Mouse (Mus musculus): ENCODE results near the gene Atp8b4. TPM values are rescaled to one million over a fixed set of nuclear protein-coding genes. Genes with fewer than 3 reads are reported as not detected.

Gene Atp8b4
- polyA plus RNA-seq, 1 experiment from 2014 or later = 1.3 TPM

DNA sequence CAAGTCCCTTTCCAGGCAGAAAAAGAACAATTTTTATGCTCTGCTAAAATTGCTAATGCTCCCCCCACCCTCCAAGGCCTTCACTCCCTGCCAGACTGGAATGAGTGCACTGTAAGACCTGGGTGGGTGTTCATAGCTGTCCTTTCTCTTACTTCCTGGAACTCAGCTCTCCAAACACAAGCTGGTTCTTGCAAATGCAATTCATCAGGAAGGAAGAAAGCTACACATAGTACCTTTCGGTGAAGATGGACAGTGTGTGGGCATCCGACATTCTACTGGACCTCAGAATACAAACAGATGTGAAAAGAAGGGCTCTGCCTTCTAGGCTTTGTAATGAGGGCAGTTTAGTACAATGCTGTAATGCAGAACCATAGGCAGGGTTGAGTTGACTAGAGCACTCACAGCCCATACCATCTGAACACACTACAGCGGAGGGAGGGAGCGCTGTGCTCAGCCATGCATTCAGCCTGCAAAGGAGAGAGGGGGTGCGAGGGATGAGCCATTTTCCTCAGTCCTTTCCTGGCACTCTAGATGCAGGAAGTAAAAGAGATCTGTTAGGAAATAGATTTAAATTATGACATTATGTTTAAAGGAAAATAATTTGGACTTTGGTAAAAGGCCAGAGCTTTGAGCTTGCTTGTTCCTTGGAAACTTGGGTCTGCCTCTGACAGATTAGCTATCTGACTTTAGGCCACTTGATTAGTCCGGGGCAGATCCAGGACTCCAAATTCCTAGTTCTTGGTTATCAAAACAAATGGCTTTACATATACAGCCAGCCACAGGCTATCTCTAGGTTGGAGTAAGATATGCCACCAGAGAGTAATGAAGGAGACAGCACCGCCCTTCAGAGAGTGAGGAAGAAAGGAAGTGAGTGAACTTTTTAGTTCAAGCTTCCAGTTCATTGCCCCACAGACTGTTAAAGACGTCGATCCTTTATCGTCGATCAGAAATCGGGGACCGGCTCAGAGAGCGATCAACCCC lies 136.4 kb downstream of the Atp8b4 start:
- H3K4me3 ChIP-seq = no peak overlapping the region
- H3K27ac ChIP-seq (replicated peaks) = no peak overlapping the region
- H3K9me3 ChIP-seq = no peaks in the 10 kb centered on the region
- no peak for DNase-seq (ENCODE audit: low spot score)
- no peaks in the 10 kb centered on the region for H3K36me3 ChIP-seq (replicated peaks)
- peaks cover 14% of the 10 kb centered on the region for H3K4me1 ChIP-seq
- WGBS = 85% methylated on average over 14 of the region's 14 CpGs
- H3K27me3 ChIP-seq (replicated peaks; ENCODE audit: low read depth, poor library complexity, severe bottlenecking) = no peaks in the 10 kb centered on the region

- DNase-seq (ENCODE audit: low spot score) = peak; percentile 81
- Histone ChIP-seq H3K27me3 (replicated peaks; ENCODE audit: low read depth, poor library complexity, severe bottlenecking) (no peaks in the 10 kb centered on the region), H3K27ac (replicated peaks) (no peak overlapping the region), H3K9me3 (no peaks in the 10 kb centered on the region), H3K36me3 (replicated peaks) (no peaks in the 10 kb centered on the region), H3K4me3 (no peak overlapping the region), H3K4me1 (peaks cover 14% of the 10 kb centered on the region)
- WGBS = 53% methylated on average over 7 of the region's 7 CpGs
Measured at GRCm38 (mm10) chr2:126363050-126363744, 137.3 kb downstream of the Atp8b4 start.

- peak overlapping the region; percentile 63; the same call in 1 of the 2 replicates for H3K27ac ChIP-seq (replicated peaks)
- no peaks in the 10 kb centered on the region for H3K36me3 ChIP-seq (replicated peaks)
- H3K27me3 ChIP-seq (replicated peaks; ENCODE audit: low read depth, poor library complexity, severe bottlenecking) = no peaks in the 10 kb centered on the region
- DNase-seq (ENCODE audit: low spot score) = no peak
- H3K4me1 ChIP-seq = peaks cover 14% of the 10 kb centered on the region
- no peaks in the 10 kb centered on the region for H3K9me3 ChIP-seq
- WGBS = 59% methylated on average over 21 of the region's 21 CpGs
- no peak overlapping the region for H3K4me3 ChIP-seq
Measured at GRCm38 (mm10) chr2:126361131-126361810, 139.2 kb downstream of the Atp8b4 start.

DNA sequence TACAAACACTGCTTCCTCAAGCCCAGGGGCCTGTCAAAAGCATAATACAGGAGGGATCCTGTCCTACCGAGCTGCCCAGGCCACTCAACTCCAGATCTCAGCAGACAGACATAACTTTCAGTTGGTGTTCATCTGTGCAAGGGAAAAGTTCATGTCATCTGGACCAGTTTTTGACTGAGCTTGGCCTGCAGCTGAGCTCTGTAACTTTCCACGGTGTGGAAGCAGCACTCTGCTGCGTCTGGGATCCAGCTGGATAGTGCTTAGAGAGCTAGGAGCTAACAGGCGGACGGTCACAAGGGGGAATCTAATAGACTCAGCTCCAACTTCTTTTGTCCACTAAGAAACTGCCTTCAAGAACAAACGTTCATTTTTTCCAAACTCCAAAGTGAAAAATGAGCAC lies 139.8 kb downstream of the Atp8b4 start:
- no peaks in the 10 kb centered on the region for H3K27me3 ChIP-seq (replicated peaks; ENCODE audit: low read depth, poor library complexity, severe bottlenecking)
- 54% methylated on average over 6 of the region's 6 CpGs for WGBS
- H3K36me3 ChIP-seq (replicated peaks) = no peaks in the 10 kb centered on the region
- peak; percentile 25 for DNase-seq (ENCODE audit: low spot score)
- H3K4me1 ChIP-seq = peaks cover 14% of the 10 kb centered on the region
- no peaks in the 10 kb centered on the region for H3K9me3 ChIP-seq
- no peak overlapping the region for H3K4me3 ChIP-seq
- peak overlapping the region; percentile 63 for H3K27ac ChIP-seq (replicated peaks)

DNA sequence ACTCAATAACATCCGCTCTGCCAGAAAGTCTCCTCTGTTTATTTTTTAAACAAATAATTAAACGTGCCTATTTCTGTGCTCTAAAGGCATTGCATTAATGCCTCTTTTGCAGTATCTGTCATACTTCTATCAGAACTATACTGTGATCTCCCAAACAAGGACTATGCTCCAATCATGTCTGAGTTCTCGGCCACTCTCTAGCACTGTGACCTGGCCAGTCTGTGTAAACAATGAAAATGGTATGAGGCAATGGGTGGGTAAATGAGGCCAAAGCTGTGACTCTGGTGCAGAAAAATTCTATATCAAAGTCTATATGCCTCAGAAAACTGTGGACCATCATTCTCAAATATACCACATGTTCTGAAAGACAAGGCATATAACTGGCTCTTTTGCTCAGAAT lies 140.5 kb downstream of the Atp8b4 start:
- DNase-seq (ENCODE audit: low spot score) = no peak
- Histone ChIP-seq H3K9me3 (no peaks in the 10 kb centered on the region), H3K36me3 (replicated peaks) (no peaks in the 10 kb centered on the region), H3K4me3 (no peak overlapping the region), H3K4me1 (peaks cover 14% of the 10 kb centered on the region), H3K27ac (replicated peaks) (no peak overlapping the region), H3K27me3 (replicated peaks; ENCODE audit: low read depth, poor library complexity, severe bottlenecking) (no peaks in the 10 kb centered on the region)
- WGBS = 84% methylated on average over 3 of the region's 3 CpGs

GRCm38 (mm10) chr2:126359278-126359677 lies 141.2 kb downstream of the Atp8b4 start:
- no peak for DNase-seq (ENCODE audit: low spot score)
- H3K27me3 ChIP-seq (replicated peaks; ENCODE audit: low read depth, poor library complexity, severe bottlenecking) = no peaks in the 10 kb centered on the region
- H3K9me3 ChIP-seq = no peaks in the 10 kb centered on the region
- H3K4me1 ChIP-seq = peaks cover 14% of the 10 kb centered on the region
- WGBS = 88% methylated on average over 1 of the region's 1 CpGs
- H3K27ac ChIP-seq (replicated peaks) = no peak overlapping the region
- no peak overlapping the region for H3K4me3 ChIP-seq
- no peaks in the 10 kb centered on the region for H3K36me3 ChIP-seq (replicated peaks)

DNA sequence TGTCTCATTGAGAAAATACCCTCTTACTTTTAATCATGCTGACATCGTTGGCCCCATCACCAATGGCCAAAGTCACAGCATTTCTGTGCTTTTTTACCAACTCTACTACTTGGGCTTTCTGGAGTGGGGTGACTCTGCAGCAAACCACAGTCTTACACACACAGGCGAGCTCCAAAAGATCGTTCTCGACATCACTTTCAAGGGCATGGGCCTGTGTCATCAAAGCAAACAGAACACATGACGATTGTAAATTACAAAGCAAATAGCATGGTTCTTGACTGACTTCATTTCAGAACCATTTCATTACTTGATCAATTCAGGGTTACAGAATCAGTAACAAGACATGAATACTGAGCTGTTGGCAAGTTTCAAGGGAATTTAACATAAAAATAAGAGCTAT lies 141.7 kb downstream of the Atp8b4 start:
- WGBS = 91% methylated on average over 5 of the region's 5 CpGs
- H3K4me3 ChIP-seq = no peak overlapping the region
- no peaks in the 10 kb centered on the region for H3K27me3 ChIP-seq (replicated peaks; ENCODE audit: low read depth, poor library complexity, severe bottlenecking)
- no peak for DNase-seq (ENCODE audit: low spot score)
- peaks cover 14% of the 10 kb centered on the region for H3K4me1 ChIP-seq
- no peak overlapping the region for H3K27ac ChIP-seq (replicated peaks)
- no peaks in the 10 kb centered on the region for H3K36me3 ChIP-seq (replicated peaks)
- no peaks in the 10 kb centered on the region for H3K9me3 ChIP-seq

DNA sequence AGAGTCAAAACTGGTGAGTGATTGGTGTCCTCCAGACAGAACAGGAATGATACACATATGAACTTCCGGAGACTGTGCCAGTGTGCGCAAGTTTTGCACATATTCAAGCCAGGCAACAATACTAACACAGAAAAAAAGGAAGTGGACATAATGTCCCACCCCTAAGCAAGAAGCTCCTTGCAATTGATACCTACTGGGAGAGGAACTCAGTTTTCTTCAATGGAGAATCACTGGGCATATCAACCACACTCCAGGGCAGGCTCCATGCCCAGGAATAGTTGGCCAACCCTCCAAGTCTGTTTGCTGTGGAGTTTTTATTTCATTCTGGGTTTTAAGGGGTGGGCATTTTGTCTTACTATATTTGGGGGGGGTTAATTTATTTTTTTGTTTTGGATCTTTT lies 145.2 kb downstream of the Atp8b4 start:
- Histone ChIP-seq H3K27ac (replicated peaks) (no peak overlapping the region), H3K36me3 (replicated peaks) (no peaks in the 10 kb centered on the region), H3K27me3 (replicated peaks; ENCODE audit: low read depth, poor library complexity, severe bottlenecking) (no peaks in the 10 kb centered on the region), H3K9me3 (no peaks in the 10 kb centered on the region), H3K4me3 (no peak overlapping the region), H3K4me1 (no peaks in the 10 kb centered on the region)
- 91% methylated on average over 2 of the region's 2 CpGs for WGBS
- DNase-seq (ENCODE audit: low spot score) = no peak

DNA sequence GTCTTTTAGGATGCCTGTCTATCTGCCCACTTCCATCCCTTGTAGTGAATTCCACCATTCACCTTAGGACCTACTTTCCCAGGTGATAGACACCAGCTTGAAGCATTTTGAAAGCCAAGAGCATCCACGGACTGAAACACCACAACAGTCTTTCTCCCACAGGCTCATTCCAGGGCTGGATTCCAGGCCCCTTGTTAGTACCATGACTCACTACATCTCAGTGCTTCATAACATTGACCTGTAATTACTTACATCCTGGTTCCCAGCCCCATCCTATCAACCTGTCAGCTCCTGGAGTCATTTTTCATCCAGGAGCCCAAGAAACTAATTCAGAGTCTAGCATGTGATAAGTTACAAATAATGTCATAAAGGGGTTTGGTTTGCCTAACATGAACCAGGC lies 148.7 kb downstream of the Atp8b4 start:
- no peaks in the 10 kb centered on the region for H3K36me3 ChIP-seq (replicated peaks)
- H3K9me3 ChIP-seq = no peaks in the 10 kb centered on the region
- WGBS = 81% methylated on average over 1 of the region's 1 CpGs
- H3K27me3 ChIP-seq (replicated peaks; ENCODE audit: low read depth, poor library complexity, severe bottlenecking) = no peaks in the 10 kb centered on the region
- no peak overlapping the region for H3K4me3 ChIP-seq
- no peaks in the 10 kb centered on the region for H3K4me1 ChIP-seq
- H3K27ac ChIP-seq (replicated peaks) = no peak overlapping the region
- no peak for DNase-seq (ENCODE audit: low spot score)

- Histone ChIP-seq H3K36me3 (replicated peaks) (no peaks in the 10 kb centered on the region), H3K4me3 (no peak overlapping the region), H3K9me3 (no peaks in the 10 kb centered on the region), H3K27me3 (replicated peaks; ENCODE audit: low read depth, poor library complexity, severe bottlenecking) (no peaks in the 10 kb centered on the region), H3K27ac (replicated peaks) (no peak overlapping the region), H3K4me1 (no peaks in the 10 kb centered on the region)
- no peak for DNase-seq (ENCODE audit: low spot score)
- 81% methylated on average over 3 of the region's 3 CpGs for WGBS
Measured at GRCm38 (mm10) chr2:126343026-126343593, 157.4 kb downstream of the Atp8b4 start.

DNA sequence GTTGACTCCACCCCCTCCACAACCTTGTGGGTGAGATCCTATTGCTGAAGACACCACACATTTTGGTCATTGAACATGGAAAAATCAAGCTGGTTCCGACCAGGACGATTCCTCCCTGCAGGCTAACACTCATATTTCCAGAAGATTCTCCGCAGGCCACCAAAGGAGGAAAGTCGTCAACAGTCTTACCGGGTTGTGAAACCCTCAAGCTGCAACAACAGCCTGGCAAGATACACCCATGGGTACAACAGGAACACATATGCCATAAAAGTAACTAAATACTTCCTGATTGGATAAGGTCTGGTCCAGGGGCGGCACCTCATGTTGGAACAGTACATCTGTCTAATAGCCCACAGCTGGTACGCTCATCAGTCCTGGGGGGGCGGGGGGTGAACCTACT lies 159.0 kb downstream of the Atp8b4 start:
- no peak overlapping the region for H3K27ac ChIP-seq (replicated peaks)
- no peaks in the 10 kb centered on the region for H3K36me3 ChIP-seq (replicated peaks)
- H3K9me3 ChIP-seq = no peaks in the 10 kb centered on the region
- WGBS = 91% methylated on average over 8 of the region's 8 CpGs
- no peak for DNase-seq (ENCODE audit: low spot score)
- H3K4me1 ChIP-seq = no peaks in the 10 kb centered on the region
- H3K27me3 ChIP-seq (replicated peaks; ENCODE audit: low read depth, poor library complexity, severe bottlenecking) = no peaks in the 10 kb centered on the region
- no peak overlapping the region for H3K4me3 ChIP-seq

DNA sequence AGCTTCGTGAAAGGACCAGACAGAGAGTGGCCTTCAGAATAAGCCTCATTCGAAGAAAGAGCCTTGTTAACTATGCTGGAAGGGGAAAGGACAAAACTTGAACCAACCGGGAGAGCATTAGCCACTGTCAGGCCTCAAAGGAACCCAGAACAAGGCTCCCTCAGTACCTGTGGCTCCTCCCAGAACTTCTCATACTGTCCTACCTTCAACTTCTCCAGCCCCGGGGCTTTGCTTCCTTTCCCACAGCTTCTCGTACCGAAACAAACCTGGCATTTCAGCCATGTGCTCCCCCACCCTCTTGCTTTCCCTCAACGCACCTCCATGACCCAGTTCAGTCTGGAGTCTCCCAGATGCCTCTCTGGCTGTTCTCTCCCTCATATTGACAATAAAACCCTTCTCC lies 160.3 kb downstream of the Atp8b4 start:
- whole genome bisulfite sequencing = 78% methylated on average over 7 of the region's 7 CpGs
- no peak overlapping the region for H3K27ac ChIP-seq (replicated peaks)

More for the DNA sequence above, 160.3 kb downstream of the Atp8b4 start:
- no peaks in the 10 kb centered on the region for H3K9me3 ChIP-seq
- DNase-seq (ENCODE audit: low spot score) = no peak
- H3K36me3 ChIP-seq (replicated peaks) = no peaks in the 10 kb centered on the region
- H3K4me1 ChIP-seq = no peaks in the 10 kb centered on the region
- no peaks in the 10 kb centered on the region for H3K27me3 ChIP-seq (replicated peaks; ENCODE audit: low read depth, poor library complexity, severe bottlenecking)
- no peak overlapping the region for H3K4me3 ChIP-seq

All from embryonic facial prominence, embryonic 10.5 days (tissue).